Mouse (Mus musculus) cortical plate, adult 2 months (tissue): Measurements from ENCODE around the gene Sncg.
"Not testable (repeated sequence)": the region's sequence is repeated elsewhere in the genome, so short reads cannot be mapped to it uniquely, and the experiment has no call there.

ENCODE experiments used
- CTCF ChIP-seq: fragments of 200-500 bp; IDR thresholded peaks from 2 replicates; pipeline ENCODE4 v1.5.1; 2011; ENCODE audit warnings: mild to moderate bottlenecking, control low read depth, low read length; ENCODE audit not compliant: insufficient read depth; ENCODE audit errors: extremely low read depth
- POLR2A ChIP-seq: fragments of 200-500 bp; IDR thresholded peaks from 2 replicates; pipeline ENCODE4 v1.6.1; 2011; ENCODE audit warnings: mild to moderate bottlenecking, low read length, control low read depth; ENCODE audit not compliant: insufficient read depth; ENCODE audit errors: extremely low read depth

DNA sequence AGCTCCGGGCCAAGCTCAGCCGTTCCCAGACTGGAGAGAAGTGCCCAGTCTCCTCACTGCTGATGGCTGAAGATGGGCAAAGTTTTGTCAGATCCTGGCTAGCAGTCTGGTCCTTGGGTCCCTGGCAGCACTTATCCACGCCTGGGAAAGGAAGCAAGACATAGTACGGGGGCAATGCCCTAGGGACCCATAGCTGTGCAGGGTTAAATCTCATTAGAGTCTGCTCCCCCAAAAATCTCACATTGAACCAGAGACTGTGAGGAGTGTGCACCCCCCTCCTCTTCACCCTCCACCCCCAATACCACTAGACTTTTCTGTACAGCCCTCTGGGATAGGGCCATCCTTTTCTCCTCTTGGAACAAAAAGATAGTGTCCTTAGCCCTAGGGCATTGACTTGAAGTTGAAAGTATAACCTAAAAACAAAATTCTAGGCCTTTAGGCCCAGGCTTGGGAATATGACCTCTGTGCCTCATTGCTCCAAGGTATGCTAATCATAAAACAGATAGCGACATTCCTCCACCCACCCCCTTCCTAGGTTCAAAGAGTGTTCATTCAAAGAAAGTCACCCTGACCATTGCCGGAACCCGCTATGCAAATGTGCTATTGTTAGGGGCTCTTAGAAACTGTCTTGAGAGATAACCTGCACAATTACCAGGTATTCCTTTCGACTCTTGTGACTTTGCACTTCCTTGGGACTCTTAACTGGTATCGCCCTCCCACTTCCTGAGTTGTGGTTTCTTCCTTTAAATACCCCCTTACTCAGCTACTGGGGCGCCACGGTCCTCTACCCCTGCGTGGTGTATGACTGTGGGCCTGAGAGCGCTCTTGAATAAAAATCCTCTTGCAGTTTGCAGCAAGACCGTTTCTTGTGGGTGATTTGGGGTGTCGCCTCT lies 10.1 kb downstream of the Sncg start:
- TF ChIP-seq POLR2A, CTCF: not testable (repeated sequence)
